Mouse (Mus musculus) CD4-positive, CD25-positive, alpha-beta regulatory T cell, adult 4 months (primary cell): ENCODE data around the gene Dach1. TPM values are rescaled to one million over a fixed set of nuclear protein-coding genes. Genes with fewer than 3 reads are reported as not detected.

Experiments used
- ATAC-seq: one replicate; pipeline ENCODE4 v1.8.0; 2017
- polyA plus RNA-seq, 2 experiments: library from polyadenylated mRNA; unstranded; fragments of 100-300 nt; shearing (Covaris generic); gene quantifications; one replicate each; pipeline ENCODE4 v1.2.1; 2017

Gene Dach1
- not detected for polyA plus RNA-seq

DNA sequence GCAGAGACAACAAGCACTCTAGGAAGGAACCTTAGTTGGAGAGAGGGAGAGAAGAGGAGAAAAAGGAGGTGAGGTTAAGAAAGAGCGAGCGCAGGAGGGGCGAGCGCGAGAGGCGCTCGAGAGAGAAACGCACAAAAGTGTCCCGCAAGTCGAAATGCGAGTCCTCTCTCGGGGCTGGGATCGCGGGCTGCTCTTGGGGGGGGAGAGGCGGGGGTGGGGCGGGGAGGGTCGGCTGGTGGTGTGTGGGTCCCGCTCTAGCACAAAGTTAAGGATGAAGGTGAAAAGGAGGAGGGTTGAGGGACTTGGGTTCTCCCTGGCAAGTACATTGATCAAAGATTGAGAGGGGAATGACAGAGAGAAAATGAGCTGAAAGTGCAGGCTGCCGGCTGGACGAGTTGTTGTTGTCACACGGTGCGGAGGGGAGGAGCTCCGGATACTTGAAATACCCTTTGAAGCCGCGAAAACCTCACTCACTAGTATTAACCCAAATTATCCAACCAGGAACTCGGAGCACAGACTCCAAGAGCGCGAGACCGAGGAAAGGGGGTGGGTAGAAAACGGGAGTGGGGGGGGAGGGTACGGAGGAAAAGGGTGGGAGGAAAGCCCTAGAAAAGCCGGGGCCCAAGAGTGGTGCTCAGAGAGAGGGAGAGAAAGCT is at the start of gene Dach1:
TSS of gene Dach1 (minus strand) at position 345 of the 656 bp plus-strand sequence.
- ATAC-seq = no peak

GRCm38 (mm10) chr14:98200089-98200488 is 30.5 kb upstream of the Dach1 start:
- ATAC-seq = no peak

GRCm38 (mm10) chr14:98181545-98181944 is 12.0 kb upstream of the Dach1 start:
- ATAC-seq = no peak

DNA sequence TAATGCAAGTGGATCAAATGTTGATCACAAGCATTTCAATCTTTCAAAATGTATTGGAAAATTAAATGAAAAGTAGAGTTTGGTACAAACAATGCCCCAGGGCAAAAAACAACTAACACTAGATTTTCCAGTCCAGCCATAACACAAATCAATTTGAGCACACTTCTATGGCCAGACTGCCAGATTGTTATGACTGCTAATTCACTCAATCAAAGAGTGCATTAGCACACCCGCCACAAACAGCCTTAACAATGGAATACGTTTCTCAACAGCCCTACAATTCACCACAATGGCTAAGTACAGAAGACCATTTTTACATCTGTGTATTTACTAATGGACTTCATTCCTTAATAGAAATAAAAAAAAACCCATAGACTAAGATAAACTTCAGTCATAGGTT is 4.3 kb upstream of the Dach1 start:
- no peak for ATAC-seq

- ATAC-seq = no peak
Measured at GRCm38 (mm10) chr14:98172394-98172905, 2.9 kb upstream of the Dach1 start.

- ATAC-seq = no peak
Measured at GRCm38 (mm10) chr14:98171861-98172260, 2.3 kb upstream of the Dach1 start.

DNA sequence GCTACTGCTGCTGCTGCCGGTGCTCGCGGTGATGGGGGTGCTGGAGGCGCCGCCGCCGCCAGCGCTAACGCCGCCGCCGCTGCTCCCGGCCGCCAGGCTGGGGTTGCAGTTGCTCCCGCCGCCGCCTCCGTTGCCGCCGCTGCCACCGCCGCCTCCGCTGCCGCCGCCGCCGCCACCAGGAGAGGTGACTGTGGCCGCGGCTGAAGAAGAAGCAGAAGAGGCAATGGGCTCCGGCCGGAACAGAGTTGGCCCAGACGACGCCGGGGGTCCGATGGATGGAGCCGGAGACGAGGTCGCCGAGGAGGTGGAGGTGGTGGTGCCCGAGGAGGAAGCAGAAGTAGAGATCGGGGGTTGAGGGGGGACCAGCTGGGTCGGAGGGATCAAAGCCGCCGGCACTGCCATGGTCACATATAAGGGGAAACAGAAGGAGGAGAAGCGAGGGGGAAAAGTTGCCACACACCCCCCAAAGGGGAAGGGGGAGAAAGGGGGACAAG is 610 bp downstream of the Dach1 start:
- no peak for ATAC-seq

DNA sequence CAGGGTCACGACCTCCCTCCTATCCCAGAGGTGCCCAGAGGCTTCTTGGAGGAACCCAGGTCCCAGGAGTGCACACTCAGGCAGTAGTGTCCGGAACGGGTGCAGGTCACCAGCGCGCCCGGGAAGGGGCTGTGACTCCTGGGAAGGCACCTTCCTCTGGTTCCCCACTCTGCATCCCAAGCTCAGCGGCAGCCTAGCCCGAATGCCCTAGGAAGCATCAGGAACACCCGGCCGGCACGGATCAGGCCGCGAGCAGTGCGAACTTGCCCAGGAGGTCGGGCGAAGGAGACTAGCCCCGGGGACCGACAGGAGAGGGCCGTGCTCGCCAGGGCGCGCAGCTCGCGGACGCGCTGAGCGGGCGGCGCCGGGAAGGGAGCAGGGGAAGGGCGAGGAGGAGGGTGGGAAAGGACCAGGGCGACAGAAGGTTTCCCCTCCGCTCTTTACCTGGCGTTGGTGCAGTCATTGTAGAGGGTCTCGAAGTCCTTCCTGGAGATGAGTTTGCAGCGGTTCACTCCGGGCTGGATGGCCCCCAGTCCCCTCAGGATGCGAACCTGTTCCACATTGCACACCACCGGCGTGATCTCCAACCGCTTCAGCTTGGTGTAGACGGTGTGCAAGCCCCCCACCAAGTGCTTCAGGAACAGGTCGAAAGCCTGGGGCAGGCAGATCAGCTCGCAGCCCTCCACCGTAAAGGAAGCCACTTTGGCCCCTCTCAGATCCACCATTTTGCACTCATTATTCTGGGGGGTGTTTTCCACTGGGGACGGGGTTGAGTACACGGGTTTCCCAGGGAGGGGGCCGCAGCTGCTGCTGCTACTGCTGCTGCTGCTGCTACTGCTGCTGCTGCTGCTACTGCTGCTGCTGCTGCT is 1.3 kb downstream of the Dach1 start:
- no peak for ATAC-seq

DNA sequence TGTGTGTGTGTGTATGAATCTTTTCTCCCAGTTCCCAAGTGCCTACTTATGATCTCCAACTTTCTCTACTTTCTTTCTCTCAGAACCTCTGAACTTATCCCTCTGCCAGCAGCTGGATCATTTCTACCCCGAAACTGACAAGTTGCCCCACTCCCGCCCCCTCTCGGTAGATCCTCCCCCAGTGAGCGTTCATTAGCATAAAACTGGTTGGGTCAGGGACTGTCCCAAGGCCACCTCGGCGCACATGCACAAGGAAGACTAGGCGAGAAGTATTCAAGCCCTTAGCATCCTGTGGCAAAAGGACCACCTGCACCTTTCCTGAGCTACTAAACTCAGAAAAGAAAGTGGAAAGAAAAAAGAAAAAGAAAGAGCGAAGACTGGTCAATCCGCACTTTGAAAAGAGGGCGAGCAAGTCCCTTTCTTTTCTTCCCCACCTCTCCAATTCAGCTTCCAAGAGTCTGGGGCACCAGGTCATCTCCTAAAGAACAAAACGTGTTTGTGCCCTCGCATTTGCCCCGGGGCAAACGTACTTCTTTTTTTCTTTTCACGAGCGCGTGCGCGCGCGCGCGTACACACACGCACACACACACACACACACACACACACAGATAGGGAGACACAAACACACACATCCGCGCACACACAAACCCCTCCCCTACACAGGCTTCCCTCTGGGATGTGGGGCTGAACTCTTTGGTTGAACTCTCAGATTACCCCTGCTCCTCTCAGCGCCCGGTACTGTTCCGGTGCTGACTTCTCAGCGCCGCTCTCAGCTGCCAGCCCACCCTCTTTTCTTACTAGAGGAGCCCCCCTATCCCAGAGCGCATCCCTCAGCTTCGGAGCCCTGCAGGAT is 2.2 kb downstream of the Dach1 start:
- no peak for ATAC-seq

DNA sequence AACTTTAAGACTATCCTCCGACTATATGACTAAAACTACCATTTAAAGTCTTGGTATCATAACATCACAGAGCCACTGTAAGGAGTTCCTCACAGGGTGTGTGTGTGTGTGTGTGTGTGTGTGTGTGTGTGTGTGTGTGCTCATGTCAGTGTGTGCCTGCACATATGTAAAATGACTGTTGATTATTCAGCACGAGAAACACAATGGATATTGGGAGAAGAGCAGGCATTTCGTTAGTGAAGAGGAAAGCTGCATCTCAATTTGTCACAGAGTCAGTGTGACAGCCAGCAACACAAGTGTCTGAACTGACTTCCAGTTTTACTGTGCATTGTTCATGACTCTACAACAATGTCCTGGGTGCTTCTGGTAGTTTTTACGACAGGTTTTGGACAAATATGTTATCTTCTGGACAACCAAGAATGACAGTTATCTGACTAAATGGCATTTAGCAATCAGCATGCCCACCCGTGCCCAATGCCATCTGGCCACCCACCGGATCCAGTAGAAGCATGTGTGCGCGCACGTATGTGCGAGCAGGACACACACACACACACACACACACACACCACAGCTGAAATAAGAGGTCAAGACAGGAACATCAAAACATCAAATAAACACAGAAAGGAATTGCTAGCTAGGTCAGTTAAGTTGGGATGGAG is 3.1 kb downstream of the Dach1 start:
- ATAC-seq = no peak

- no peak for ATAC-seq
Measured at GRCm38 (mm10) chr14:98156753-98157152, 12.8 kb downstream of the Dach1 start.

- ATAC-seq = no peak
Measured at GRCm38 (mm10) chr14:98155725-98156392, 13.7 kb downstream of the Dach1 start.

DNA sequence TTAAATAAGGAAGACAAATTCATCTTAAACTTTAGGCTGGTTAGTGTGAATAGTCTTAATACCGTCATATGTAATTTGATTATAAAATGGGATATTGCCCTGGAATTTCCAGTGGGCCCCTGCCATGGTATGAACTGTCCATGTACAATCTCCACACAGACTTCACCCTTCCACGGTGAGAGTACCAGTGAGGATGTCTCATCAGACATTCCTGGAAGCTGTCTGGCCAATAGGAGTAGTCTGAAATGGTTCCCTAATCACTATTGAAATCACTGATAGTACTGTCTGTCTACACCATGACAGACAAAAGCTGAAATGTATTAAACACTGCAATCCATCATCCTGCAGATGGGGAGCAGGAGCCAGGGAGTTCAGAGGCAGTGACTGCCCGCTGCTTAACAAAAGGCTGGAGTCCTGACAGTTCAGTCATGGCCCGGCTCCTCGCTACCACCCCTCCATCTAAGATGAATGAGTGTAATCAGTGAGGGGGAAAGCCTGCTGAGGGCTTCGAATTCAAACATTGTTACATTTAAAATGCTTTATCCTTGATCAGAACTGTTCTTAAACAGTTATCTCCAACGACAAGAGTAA is 14.6 kb downstream of the Dach1 start:
- no peak for ATAC-seq

- no peak for ATAC-seq
Measured at GRCm38 (mm10) chr14:98141758-98142157, 27.8 kb downstream of the Dach1 start.

- no peak for ATAC-seq
Measured at GRCm38 (mm10) chr14:98138873-98139665, 30.5 kb downstream of the Dach1 start.

DNA sequence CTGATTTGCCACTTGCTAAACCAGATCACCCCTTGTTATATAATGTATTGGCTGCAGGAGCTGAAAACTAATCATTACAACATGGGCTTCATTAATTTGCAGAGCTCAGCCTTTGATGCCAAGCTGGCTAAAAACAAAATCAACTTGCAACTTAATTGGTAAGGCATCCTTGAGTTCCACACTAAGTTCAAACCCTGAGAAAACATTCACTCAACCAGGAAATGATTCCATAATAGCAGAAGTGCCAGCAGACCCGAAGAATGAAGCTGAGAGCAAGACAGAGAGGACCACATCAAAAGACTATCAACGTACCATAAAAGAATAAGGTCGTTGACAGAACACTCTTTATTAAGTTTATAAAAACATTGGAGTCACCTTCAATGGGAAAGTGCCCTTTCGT is 35.0 kb downstream of the Dach1 start:
- ATAC-seq = no peak

DNA sequence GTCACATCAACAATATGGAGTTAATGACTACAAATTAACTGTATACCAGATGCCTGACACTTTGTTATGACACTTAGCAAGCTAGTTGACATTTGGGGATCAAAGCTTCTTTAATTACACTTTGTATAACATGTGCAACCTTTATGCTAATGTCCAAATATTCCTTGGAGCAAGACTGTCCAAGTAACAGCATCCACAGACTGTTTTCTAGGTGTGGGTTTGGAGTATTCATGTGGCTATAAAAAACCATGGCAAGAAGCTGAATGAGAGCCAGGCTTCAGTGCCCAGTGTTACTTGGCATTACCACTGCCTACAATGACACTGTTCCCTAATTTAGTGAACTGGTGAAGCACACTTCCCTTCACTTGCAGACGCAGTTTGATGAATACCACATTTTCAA is 46.5 kb downstream of the Dach1 start:
- no peak for ATAC-seq

- ATAC-seq = no peak
Measured at GRCm38 (mm10) chr14:98116627-98117026, 52.9 kb downstream of the Dach1 start.

GRCm38 (mm10) chr14:98113106-98113505 is 56.5 kb downstream of the Dach1 start:
- ATAC-seq = no peak

GRCm38 (mm10) chr14:98109929-98110328 is 59.6 kb downstream of the Dach1 start:
- ATAC-seq = no peak
